Mouse (Mus musculus) bone marrow macrophage, adult 2 months (primary cell): ENCODE results near the gene Rtn2.

ENCODE experiments used
- CTCF ChIP-seq: IDR thresholded peaks from 2 replicates; pipeline ENCODE4 v1.5.1; 2012; ENCODE audit warnings: low read depth, mild to moderate bottlenecking, low read length, moderate library complexity
- POLR2A ChIP-seq: IDR thresholded peaks from 2 replicates; pipeline ENCODE4 v1.6.1; 2012; ENCODE audit warnings: mild to moderate bottlenecking, low read depth, low read length, borderline replicate concordance

- TF ChIP-seq POLR2A: no peak
- no peak for TF ChIP-seq CTCF
Observed at GRCm38 (mm10) chr7:19234652-19235051, 47.8 kb upstream of the Rtn2 start.
